Mouse (Mus musculus): ENCODE measurements at regions not wholly inside any gene's neighbourhood (a gene's known extent, or its start where the extent isn't known, plus 50 kb on each side); places are given as distances from the start of the nearest gene placed in this dataset.

- no peak for DNase-seq
Observed at GRCm38 (mm10) chr2:106553666-106554065, 139.4 kb upstream of the Mpped2 start.

GRCm38 (mm10) chr2:106561571-106562090, 131.4 kb upstream of the Mpped2 start:
- no peak for DNase-seq

GRCm38 (mm10) chr2:106570226-106570625, 122.8 kb upstream of the Mpped2 start:
- no peak for DNase-seq

- DNase-seq, result no peak
Observed at GRCm38 (mm10) chr2:106571346-106571745, 121.7 kb upstream of the Mpped2 start.

- DNase-seq, result no peak
Observed at GRCm38 (mm10) chr2:106571913-106572312, 121.2 kb upstream of the Mpped2 start.

GRCm38 (mm10) chr2:106576746-106577323, 116.2 kb upstream of the Mpped2 start:
- no peak for DNase-seq

- DNase-seq, result no peak
Observed at GRCm38 (mm10) chr2:106578062-106578461, 115.0 kb upstream of the Mpped2 start.

GRCm38 (mm10) chr2:106580663-106581062, 112.4 kb upstream of the Mpped2 start:
- no peak for DNase-seq

GRCm38 (mm10) chr2:106621251-106621650, 71.8 kb upstream of the Mpped2 start:
- no peak for DNase-seq

- DNase-seq, result no peak
Observed at GRCm38 (mm10) chr2:106622326-106622725, 70.7 kb upstream of the Mpped2 start.

GRCm38 (mm10) chr2:106623680-106624079, 69.4 kb upstream of the Mpped2 start:
- DNase-seq, result no peak

- no peak for DNase-seq
Observed at GRCm38 (mm10) chr2:106631986-106632385, 61.1 kb upstream of the Mpped2 start.
